Mouse (Mus musculus) MEL-GATA-1-ER (cell line): ENCODE data around the gene Ywhag.

Experiments
- DNase-seq: peaks from one replicate; pipeline ENCODE4 v3.0.0-alpha.2; 2012; ENCODE audit warnings: low read depth; ENCODE audit errors: extremely low read depth

Gene Ywhag

DNA sequence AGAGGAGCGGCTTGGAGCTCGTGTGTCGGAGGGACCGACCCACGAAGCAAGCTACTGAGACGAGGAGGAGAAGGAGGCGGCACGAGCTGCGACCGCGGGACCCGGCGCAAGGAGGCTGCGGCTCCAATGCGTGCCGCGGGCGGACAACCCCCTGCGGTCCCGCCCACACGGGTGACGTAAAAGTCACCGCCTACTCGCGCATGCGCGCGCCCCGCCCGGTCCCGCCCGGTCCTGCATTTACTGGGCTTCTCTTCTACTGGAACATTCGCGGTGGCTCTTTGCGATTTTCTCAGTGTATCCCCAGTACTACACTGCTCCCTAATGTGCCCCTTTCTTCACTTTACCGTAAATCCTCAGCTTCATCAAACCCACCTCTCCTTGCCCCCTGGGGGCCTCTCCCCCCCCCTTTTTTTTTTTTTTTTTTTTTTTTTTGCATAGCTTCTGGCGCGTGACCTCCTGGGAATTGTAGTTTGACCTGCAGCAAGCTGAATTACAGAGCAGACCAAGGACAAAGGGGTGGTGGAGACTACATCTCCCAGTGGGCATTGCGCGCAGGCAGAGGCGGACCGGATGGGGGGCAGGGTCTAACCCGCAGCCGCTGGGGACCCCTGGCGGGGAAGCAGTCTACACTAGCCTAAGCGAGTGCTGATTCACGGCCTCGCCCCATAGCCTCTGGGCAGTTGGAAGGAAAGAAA is at the start of gene Ywhag:
TSS of gene Ywhag (minus strand) at position 136 of the 695 bp plus-strand sequence.
- peak; percentile 93 for DNase-seq

- DNase-seq: no peak
These were observed 48.0 kb upstream of the Ywhag start for GRCm38 (mm10) chr5:135982398-135982797.

DNA sequence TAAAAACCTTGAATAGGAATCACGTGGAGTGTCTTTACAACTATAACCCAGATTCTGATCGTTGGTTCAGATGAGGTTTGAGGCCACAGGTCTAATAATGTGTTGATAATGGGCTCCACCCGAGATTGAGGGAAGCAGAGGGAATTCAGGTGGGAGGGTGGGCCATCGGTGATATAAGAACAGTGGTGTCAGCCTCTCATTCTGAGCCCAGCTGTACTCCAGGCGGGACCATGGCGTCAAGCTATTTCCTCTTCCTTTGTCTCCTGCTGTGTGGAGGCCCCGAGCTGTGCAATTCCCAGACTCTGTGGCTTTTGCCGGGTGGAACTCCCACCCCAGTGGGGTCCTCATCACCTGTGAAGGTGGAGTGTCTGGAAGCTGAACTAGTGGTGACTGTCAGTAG is 45.5 kb upstream of the Ywhag start, which contains the start of gene Zp3:
TSS of gene Zp3 (plus strand) at position 196 of the 400 bp plus-strand sequence.
- DNase-seq: no peak

DNA sequence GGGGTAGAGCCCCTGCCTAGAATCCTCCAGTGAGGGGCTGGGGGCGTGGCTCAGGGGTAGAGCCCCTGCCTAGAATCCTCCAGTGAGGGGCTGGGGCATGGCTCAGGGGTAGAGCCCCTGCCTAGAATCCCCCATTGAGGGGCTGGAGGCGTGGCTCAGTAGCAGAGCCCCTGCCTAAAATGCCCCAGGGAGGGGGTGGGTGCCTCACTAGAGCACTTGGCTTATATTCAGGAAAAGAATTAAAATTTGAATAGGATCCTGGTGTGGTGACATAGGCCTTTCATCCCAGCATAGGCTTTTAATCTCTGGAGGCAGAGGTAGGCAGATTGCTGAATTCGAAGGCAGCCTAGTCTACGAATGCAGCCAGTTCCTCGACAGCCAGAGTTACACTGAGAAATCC is 45.0 kb upstream of the Ywhag start:
- DNase-seq: no peak

- DNase-seq: no peak
These were observed 41.7 kb upstream of the Ywhag start for GRCm38 (mm10) chr5:135975893-135976668.

- DNase-seq: no peak
These were observed 39.9 kb upstream of the Ywhag start, which contains the start of gene Ssc4d for GRCm38 (mm10) chr5:135974365-135974764. Gene Ssc4d (minus strand): TSS chr5:135974531.

DNA sequence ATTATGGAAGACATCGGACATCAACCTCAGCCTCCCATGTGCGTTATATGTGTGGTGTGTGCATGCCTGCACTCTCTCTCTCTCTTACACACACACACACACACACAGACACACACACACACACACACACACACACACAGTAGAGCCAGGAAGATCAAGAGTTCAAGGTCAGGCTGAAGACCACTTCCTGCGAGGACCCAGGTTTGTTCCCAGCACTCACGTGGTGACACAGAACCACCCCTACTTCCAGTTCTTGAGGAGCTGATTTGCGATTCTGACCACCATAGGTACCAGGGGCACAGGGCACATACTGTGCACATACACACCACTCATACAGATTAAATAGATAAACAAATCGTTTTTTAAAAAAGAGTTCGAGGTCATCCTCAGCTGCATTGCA is 37.5 kb upstream of the Ywhag start:
- DNase-seq: no peak

GRCm38 (mm10) chr5:135970247-135970646 is 35.8 kb upstream of the Ywhag start:
- no peak for DNase-seq

DNA sequence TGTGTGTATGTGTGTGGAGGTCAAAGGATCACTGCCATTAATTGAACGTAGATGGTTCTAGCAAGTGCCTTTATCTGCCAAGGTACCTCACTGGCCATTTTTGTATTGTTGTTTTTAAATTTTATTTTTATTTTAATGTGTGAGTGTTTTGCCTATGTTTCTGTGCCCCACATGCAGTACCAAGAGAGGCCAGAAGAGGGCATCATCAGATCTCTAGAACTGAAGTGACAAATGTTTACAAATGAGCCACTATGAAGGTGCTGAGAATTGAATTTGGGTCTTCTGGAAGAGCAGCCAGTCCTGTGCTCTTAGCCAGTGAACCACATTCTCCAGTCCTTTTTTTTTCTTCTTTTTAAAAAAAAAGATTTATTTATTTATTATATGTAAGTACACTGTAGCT is 34.4 kb upstream of the Ywhag start:
- no peak for DNase-seq

- DNase-seq: no peak
These were observed 32.5 kb upstream of the Ywhag start for GRCm38 (mm10) chr5:135966866-135967265.

GRCm38 (mm10) chr5:135965501-135965930 is 31.1 kb upstream of the Ywhag start:
- DNase-seq: no peak

GRCm38 (mm10) chr5:135963280-135963627 is 28.8 kb upstream of the Ywhag start:
- no peak for DNase-seq

DNA sequence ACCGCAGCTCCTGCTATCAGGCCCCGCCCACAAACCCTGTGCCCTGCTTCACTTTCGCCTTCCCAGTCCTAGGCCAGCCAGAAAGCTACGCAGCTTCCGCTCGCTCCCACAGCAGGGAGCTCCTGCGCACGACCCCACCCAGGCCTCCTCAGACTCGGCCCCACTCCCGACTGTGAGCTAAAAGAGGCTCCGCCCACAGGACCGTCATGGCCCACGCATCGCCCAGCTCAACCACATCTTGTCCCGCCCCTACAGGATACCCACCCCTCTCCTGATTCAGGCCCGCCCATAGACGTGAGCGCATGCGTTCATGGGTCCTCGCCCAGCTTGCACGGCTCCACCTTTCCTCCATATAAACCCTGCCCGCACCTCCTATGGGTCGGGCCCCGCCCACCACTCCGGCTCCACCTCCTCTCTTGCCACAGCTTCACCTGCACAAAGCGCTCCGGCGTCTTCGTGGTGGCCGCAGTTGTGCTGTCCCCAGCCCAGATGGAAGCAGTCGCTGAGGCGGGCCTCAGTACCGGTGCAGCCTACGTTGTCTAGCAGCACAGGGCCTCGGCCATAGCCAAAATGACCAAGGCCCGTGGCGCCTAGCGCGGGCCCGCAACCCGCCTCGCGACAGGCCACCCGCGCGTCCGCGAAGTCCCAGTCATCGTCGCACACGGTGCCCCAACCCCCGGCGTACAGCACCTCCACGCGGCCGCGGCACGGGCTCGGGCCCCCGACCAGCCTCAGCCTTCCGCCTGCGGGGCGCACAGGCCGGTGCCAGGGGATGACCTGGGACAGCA is 28.3 kb upstream of the Ywhag start:
- DNase-seq: peak; percentile 95

DNA sequence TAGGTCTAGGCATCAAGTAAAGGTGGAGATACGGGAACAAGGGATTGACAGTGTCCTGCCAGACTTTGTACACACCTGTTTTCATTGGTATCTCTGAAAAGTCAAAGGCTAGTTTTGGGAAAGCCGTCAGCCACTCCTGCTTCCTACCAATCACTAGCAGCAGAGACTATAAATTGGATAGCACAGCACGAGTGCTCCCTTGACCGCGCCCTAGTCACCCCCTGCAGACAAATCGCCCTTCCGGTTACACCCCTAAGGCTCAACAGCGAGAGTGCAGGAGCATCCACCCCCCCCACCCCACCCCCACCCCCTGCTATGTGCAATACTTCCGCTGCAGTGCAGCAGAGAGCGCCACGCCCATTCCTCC is 27.7 kb upstream of the Ywhag start:
- DNase-seq: no peak

DNA sequence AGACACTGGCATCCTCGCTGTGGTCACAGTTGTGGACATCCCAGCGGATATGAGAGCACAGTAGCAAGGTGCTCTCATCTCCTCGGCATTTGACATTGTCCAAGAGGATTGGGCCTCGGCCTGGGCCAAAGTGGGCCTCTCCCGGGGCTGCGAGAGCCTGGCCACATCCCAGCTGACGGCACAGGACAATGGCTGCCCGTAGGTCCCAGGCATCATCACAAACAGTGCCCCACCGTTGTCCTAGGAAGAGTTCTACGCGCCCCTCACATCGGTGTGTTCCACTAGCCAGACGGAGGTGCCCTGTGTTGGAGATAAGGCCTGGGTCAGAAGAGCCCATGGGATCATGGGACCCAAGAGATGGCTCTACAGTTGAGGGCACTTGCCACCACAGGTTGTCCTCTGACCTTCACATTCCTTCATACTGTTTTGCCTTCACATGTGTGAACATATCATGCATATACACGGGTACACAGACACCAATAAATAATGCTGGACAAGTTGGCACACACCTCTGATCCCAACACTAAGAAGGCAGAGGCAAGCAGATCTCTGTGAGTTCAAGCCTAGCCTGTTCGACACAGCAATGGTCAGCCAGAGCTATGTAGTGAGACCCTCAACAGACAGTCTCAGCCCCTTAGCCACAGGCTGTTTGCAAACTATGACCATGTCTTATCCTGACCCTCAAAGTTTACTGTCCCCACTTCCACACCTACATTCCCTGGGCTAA is 26.7 kb upstream of the Ywhag start:
- no peak for DNase-seq

DNA sequence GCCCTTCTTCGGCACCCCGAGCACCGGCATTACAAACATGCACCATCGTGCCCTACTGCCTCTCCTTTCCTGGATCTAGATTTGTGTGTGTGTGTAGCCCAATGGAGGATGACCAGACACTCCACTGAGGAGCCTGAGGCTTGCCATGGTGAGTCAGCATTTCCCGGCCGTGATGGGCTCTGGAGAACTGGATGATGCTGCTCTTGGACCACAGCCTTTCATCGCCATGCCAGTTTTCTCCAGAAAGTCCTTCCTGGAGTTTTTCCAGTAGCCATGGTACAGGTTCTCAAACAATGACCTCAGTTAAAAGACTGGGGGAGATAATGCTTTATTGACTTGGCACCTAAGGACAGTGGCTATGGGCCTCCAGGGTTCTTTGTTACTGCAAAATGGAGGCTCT is 25.5 kb upstream of the Ywhag start:
- no peak for DNase-seq

DNA sequence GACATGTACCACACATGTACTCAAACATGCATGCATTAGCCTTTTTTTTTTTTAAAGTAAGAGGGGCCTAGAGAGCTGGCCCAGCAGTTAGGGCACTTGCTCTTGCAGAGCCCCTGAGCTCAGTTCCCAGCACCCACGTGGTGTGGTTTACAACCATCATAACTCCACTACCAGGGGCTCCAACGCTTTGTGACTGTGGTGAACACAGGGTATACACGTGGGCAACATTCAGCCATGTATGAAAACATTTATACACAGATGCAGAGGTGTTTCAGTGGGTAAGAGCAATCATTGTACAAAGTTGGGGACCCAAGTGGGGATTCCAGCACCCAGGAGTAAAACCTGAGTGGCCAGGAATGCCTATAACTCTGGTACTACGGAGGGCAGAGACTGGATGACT is 24.0 kb upstream of the Ywhag start:
- no peak for DNase-seq

- peak; percentile 98 for DNase-seq
These were observed 23.0 kb upstream of the Ywhag start for GRCm38 (mm10) chr5:135957207-135957974.

DNA sequence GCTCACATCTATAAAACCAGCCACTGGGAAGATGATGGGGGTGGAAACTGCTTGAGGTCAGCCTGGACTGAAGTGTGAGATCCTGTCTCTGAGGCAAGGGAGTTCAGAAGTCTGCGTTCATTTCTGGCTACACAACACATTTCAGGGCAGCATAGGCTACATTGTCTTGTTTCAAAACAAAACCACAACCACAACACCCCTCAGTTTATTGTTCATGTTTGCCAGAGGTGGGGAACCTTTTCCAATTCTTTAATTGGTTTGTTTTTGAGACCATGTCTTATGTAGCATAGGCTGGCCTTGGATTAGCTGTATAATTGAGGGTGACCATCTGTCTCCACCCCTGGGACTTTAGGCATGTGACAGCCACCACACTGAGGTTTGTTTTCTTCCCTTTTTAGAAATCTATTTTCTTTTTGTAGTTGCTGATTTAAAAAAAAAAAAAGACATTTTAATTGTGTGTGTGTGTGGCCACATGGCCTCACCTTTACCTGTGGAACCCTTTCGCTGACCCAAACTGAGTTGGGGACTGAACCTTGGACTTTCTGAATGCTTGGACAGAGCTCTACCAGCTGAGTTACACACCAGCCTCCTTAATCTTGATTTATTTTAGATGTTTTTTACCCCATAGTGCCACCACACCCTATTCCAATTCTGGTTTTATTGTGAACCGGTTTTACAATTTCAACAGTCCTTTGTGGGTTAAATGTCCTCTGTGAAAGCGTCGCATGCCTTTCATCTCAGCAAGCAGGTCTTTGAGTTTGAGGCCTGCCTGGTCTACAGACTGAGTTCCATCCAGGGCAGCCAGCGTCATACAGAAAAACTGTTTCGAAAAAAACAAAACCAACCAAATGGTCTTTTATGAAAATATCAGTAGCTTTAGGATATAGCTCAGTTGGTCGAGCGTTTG is 22.1 kb upstream of the Ywhag start:
- no peak for DNase-seq

- no peak for DNase-seq
These were observed 18.4 kb upstream of the Ywhag start for GRCm38 (mm10) chr5:135952830-135953229.
